Mouse (Mus musculus): ENCODE measurements at regions not wholly inside any gene's neighbourhood (a gene's known extent, or its start where the extent isn't known, plus 50 kb on each side); places are given as distances from the start of the nearest gene placed in this dataset.

GRCm38 (mm10) chr12:110183473-110183872 is 95.4 kb upstream of the Dio3 start:
- no peak for DNase-seq (ENCODE audit: low read depth, low spot score)

GRCm38 (mm10) chr12:110185399-110185798 is 93.5 kb upstream of the Dio3 start:
- no peak for DNase-seq (ENCODE audit: low read depth, low spot score)

- no peak for DNase-seq (ENCODE audit: low read depth, low spot score)
Observed at GRCm38 (mm10) chr12:110186381-110186780, 92.5 kb upstream of the Dio3 start.

- no peak for DNase-seq (ENCODE audit: low read depth, low spot score)
Observed at GRCm38 (mm10) chr12:110186911-110187245, 92.0 kb upstream of the Dio3 start.

GRCm38 (mm10) chr12:110187246-110188135 is 91.4 kb upstream of the Dio3 start:
- no peak for DNase-seq (ENCODE audit: low read depth, low spot score)

GRCm38 (mm10) chr12:110188136-110188631 is 90.7 kb upstream of the Dio3 start:
- DNase-seq (ENCODE audit: low read depth, low spot score): no peak

GRCm38 (mm10) chr12:110188641-110189328 is 90.1 kb upstream of the Dio3 start:
- DNase-seq (ENCODE audit: low read depth, low spot score): no peak

GRCm38 (mm10) chr12:110189329-110189642 is 89.6 kb upstream of the Dio3 start:
- no peak for DNase-seq (ENCODE audit: low read depth, low spot score)

- DNase-seq (ENCODE audit: low read depth, low spot score): no peak
Observed at GRCm38 (mm10) chr12:110192186-110192585, 86.7 kb upstream of the Dio3 start.

GRCm38 (mm10) chr12:110197366-110197765 is 81.5 kb upstream of the Dio3 start:
- DNase-seq (ENCODE audit: low read depth, low spot score): no peak

GRCm38 (mm10) chr12:110200471-110200870 is 78.4 kb upstream of the Dio3 start:
- no peak for DNase-seq (ENCODE audit: low read depth, low spot score)

GRCm38 (mm10) chr12:110200887-110201286 is 78.0 kb upstream of the Dio3 start:
- DNase-seq (ENCODE audit: low read depth, low spot score): no peak

GRCm38 (mm10) chr12:110203271-110204014 is 75.4 kb upstream of the Dio3 start:
- no peak for DNase-seq (ENCODE audit: low read depth, low spot score)

- DNase-seq (ENCODE audit: low read depth, low spot score): no peak
Observed at GRCm38 (mm10) chr12:110204246-110204989, 74.5 kb upstream of the Dio3 start.

- no peak for DNase-seq (ENCODE audit: low read depth, low spot score)
Observed at GRCm38 (mm10) chr12:110206271-110206670, 72.6 kb upstream of the Dio3 start.

- no peak for DNase-seq (ENCODE audit: low read depth, low spot score)
Observed at GRCm38 (mm10) chr12:110206812-110207211, 72.1 kb upstream of the Dio3 start.

GRCm38 (mm10) chr12:110207246-110207852 is 71.5 kb upstream of the Dio3 start:
- DNase-seq (ENCODE audit: low read depth, low spot score): no peak

GRCm38 (mm10) chr12:110212716-110213115 is 66.2 kb upstream of the Dio3 start:
- no peak for DNase-seq (ENCODE audit: low read depth, low spot score)

- no peak for DNase-seq (ENCODE audit: low read depth, low spot score)
Observed at GRCm38 (mm10) chr12:110214833-110215232, 64.0 kb upstream of the Dio3 start.

- DNase-seq (ENCODE audit: low read depth, low spot score): no peak
Observed at GRCm38 (mm10) chr12:110215311-110215710, 63.6 kb upstream of the Dio3 start.

- DNase-seq (ENCODE audit: low read depth, low spot score): no peak
Observed at GRCm38 (mm10) chr12:110219750-110220149, 59.1 kb upstream of the Dio3 start.

Data from retina, adult 2 months (tissue).